31 mouse cellular contexts compared by ENCODE assay signal in the genomic region with DNA sequence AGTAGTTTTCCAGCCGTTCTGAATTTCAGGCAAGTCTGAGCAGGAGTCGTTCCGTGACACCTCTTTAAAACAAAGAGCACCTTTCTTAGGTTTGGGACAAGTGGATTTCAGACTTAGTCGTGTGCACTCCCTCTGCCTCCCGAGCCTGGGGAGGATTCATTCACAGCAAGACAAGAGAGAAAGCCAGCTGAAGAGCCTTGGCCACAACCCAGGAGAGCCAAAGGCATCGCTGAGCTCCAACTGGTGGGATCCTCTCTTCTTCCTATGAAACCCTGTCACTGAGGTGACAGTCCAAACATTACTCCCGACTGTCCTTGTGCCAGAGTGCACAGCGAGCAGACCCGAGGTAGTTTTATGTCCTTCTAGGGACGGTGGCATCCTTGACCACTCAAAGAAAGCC. TPM values are rescaled to one million over a fixed set of nuclear protein-coding genes. Genes with fewer than 3 reads are reported as not detected.
DNase-seq lines count a peak whose midpoint lies in the region; ATAC-seq and TF ChIP-seq lines count a peak whose summit lies in the region.
"Had no signal": no experiment of that assay in that cellular context is flagged by ENCODE, and none has a peak within 500 bp of the region (broad histone marks: within the 10 kb centered on the region; RNA-seq: fewer than 3 reads in every experiment).

No protein-coding gene starts in this region.

- TF ChIP-seq POLR2A in lung, adult 2 months (IDR thresholded peaks at IDR 0.05; ENCODE audit: borderline replicate concordance, extremely low read depth, low read depth, low read length) = no peak

- WGBS in lung, embryonic 14.5 days = 33% methylated on average over 10 of the region's 10 CpGs
- WGBS in lung, adult 2 months = 43% methylated on average over 10 of the region's 10 CpGs

- no peak overlapping the region for H3K27ac ChIP-seq in lung, embryonic 14.5 days (ENCODE audit: low read depth)
- H3K27ac ChIP-seq: embryonic facial prominence, embryonic 12.5 days; embryonic facial prominence, embryonic 15.5 days; gastrocnemius, adult 2 months; hindbrain, embryonic 12.5 days; hindbrain, embryonic 15.5 days had no signal

- no peaks in the 10 kb centered on the region for H3K9me3 ChIP-seq in lung, embryonic 14.5 days (ENCODE audit: low read depth, low read length)
- H3K9me3 ChIP-seq: embryonic facial prominence, embryonic 12.5 days; embryonic facial prominence, embryonic 15.5 days; hindbrain, embryonic 12.5 days; hindbrain, embryonic 15.5 days had no signal

- no peak for ATAC-seq in lung, embryonic 14.5 days (ENCODE audit: insufficient read depth)
- ATAC-seq: CD4-positive, CD25-positive, alpha-beta regulatory T cell, adult 4 months; forebrain, embryonic 14.5 days; forebrain, postnatal 0 days had no signal

- H3K4me3 ChIP-seq in lung, embryonic 14.5 days (ENCODE audit: low read depth, low read length) = no peak overlapping the region
- no peak overlapping the region for H3K4me3 ChIP-seq in lung, adult 2 months (replicated peaks; ENCODE audit: extremely low read depth, low read depth, low read length)
- H3K4me3 ChIP-seq: embryonic facial prominence, embryonic 12.5 days; embryonic facial prominence, embryonic 15.5 days; gastrocnemius, adult 2 months; hindbrain, embryonic 12.5 days; hindbrain, embryonic 15.5 days had no signal

- no peaks in the 10 kb centered on the region for H3K27me3 ChIP-seq in lung, embryonic 14.5 days (ENCODE audit: insufficient read depth, low read length)
- H3K27me3 ChIP-seq: hindbrain, embryonic 15.5 days had no signal

- intact Hi-C loops in gastrocnemius, postnatal 14 days (cut with DNase I; ENCODE audit: low total_unique reads) = loop anchor here (10.0 kb wide), 1 partner anchor 636 kb away; the partner anchor contains the start of gene Crybb2

- no peaks in the 10 kb centered on the region for H3K36me3 ChIP-seq in lung, embryonic 14.5 days (ENCODE audit: insufficient read depth)
- H3K36me3 ChIP-seq: embryonic facial prominence, embryonic 12.5 days; embryonic facial prominence, embryonic 15.5 days; hindbrain, embryonic 15.5 days had no signal

- no peak overlapping the region for H3K4me2 ChIP-seq in lung, embryonic 14.5 days
- H3K4me2 ChIP-seq: embryonic facial prominence, embryonic 12.5 days; embryonic facial prominence, embryonic 15.5 days; heart, embryonic 11.5 days; hindbrain, embryonic 12.5 days; hindbrain, embryonic 15.5 days had no signal

- peak; percentile 1 for DNase-seq in gastrocnemius, postnatal 14 days
- no peak for DNase-seq in gastrocnemius, adult 8-10 months (ENCODE audit: low spot score in 2 of 2)
- peak; percentile 21 for DNase-seq in lung, embryonic 14.5 days
- no peak for DNase-seq in lung, adult 2 months
- DNase-seq in brain, adult 2 months (ENCODE audit: low read depth, low spot score) = peak; percentile 46
- peak; percentile 24 for DNase-seq in gonadal fat pad, adult 2 months (ENCODE audit: low read depth)
- DNase-seq: adrenal gland, adult 8-10 months; adrenal gland, postnatal 25 days; cerebellum, adult 8-10 months; forebrain, postnatal 0 days; gastrocnemius, adult 2 months; gastrocnemius, postnatal 36 days; heart, adult 11 months had no signal

- no peak for TF ChIP-seq CTCF in lung, embryonic 14.5 days (IDR thresholded peaks at IDR 0.05; ENCODE audit: low read depth)
- TF ChIP-seq CTCF in lung, adult 2 months (IDR thresholded peaks at IDR 0.05; ENCODE audit: insufficient read depth, low read length) = no peak

- 0 out of 2 replicates have a peak, but pooled peaks cover 3% of the 10 kb centered on the region for H3K4me1 ChIP-seq in lung, embryonic 14.5 days (ENCODE audit: insufficient read depth)
- H3K4me1 ChIP-seq in lung, adult 2 months (ENCODE audit: control insufficient read depth, insufficient read depth, low read length) = no peaks in the 10 kb centered on the region
- H3K4me1 ChIP-seq: embryonic facial prominence, embryonic 12.5 days; embryonic facial prominence, embryonic 15.5 days; hindbrain, embryonic 12.5 days; hindbrain, embryonic 15.5 days had no signal

- H3K9ac ChIP-seq in lung, embryonic 14.5 days = no peak overlapping the region
- H3K9ac ChIP-seq: embryonic facial prominence, embryonic 12.5 days; embryonic facial prominence, embryonic 15.5 days; forebrain, postnatal 0 days; hindbrain, embryonic 12.5 days; hindbrain, embryonic 15.5 days had no signal

RNA-seq across cellular contexts. Expression of gene Gm6588, which starts 10.7 kb away (rescaled TPM):
- total RNA-seq in gastrocnemius, postnatal 14 days (2021) = not detected
- total RNA-seq in gastrocnemius, adult 8-10 months (2022) = not detected
- not detected in 2 replicates for polyA plus RNA-seq in lung, embryonic 14.5 days (2014; fragmentation: Nextera tagmentation; extraction: Ambion mirVana)
- polyA plus RNA-seq in lung, adult 2 months (2012; rRNA removed) = not detected in 2 replicates
- 0.04 and 0.06 TPM in 2 replicates for polyA plus RNA-seq in gonadal fat pad, adult 2 months (2012; rRNA removed)
- total RNA-seq: adrenal gland, adult 8-10 months; adrenal gland, postnatal 25 days; common myeloid progenitor, adult 5-6 weeks; forebrain, postnatal 0 days; gastrocnemius, adult 2 months; gastrocnemius, postnatal 36 days; heart, adult 8-10 months; heart, postnatal 25 days; hematopoietic stem cell, adult 5-6 weeks; MEL had no signal
- polyA plus RNA-seq: C2C12; CD4-positive, CD25-positive, alpha-beta regulatory T cell, adult 4 months; embryonic facial prominence, embryonic 12.5 days; embryonic facial prominence, embryonic 15.5 days; forebrain, embryonic 11.5 days; frontal cortex, adult 2 months; heart, embryonic 11.5 days; heart, embryonic 14.5 days; heart, postnatal 0 days; intestine, embryonic 14.5 days had no signal

RNA-seq across cellular contexts. Expression of gene Asphd2, which starts 43.9 kb away (rescaled TPM):
- total RNA-seq in gastrocnemius, postnatal 14 days (2021) = 1 to 10 TPM in 1 of 2 experiments, under 1 TPM in 1; 0.33 to 1.0 TPM
- total RNA-seq in gastrocnemius, adult 8-10 months (2022) = under 1 TPM in 3 of 4 experiments, not detected in 1; 0.15 to 0.99 (median 0.20) TPM
- 5.6 and 8.0 TPM in 2 replicates for polyA plus RNA-seq in lung, embryonic 14.5 days (2014; fragmentation: Nextera tagmentation; extraction: Ambion mirVana)
- polyA plus RNA-seq in lung, adult 2 months (2012; rRNA removed) = 0.41 and 0.56 TPM in 2 replicates
- polyA plus RNA-seq in gonadal fat pad, adult 2 months (2012; rRNA removed) = 0.82 and 0.91 TPM in 2 replicates
- total RNA-seq: hematopoietic stem cell, adult 5-6 weeks had no signal
- polyA plus RNA-seq: CD4-positive, CD25-positive, alpha-beta regulatory T cell, adult 4 months had no signal

Comparison
In these comparisons a context has a peak if more than half of its experiments do, and no peak if none do; other contexts are left out.
1. DNase-seq: peak in gastrocnemius, postnatal 14 days (single experiment), lung, embryonic 14.5 days (single experiment), brain, adult 2 months (single experiment) and gonadal fat pad, adult 2 months (single experiment); none in gastrocnemius, adult 8-10 months (0 of 2) and lung, adult 2 months (single experiment).